Mouse (Mus musculus): Measurements from ENCODE around the gene Zfp960. TPM values are rescaled to one million over a fixed set of nuclear protein-coding genes. Genes with fewer than 3 reads are reported as not detected.
A peak's percentile ranks its signal among the peaks of the same experiment; 100 is the strongest.
"Not testable (repeated sequence)": the region's sequence is repeated elsewhere in the genome, so short reads cannot be mapped to it uniquely, and the experiment has no call there.

Zfp960 gene
- 1 to 10 TPM; 7.7 to 8.6 TPM for total RNA-seq (2021)

DNA sequence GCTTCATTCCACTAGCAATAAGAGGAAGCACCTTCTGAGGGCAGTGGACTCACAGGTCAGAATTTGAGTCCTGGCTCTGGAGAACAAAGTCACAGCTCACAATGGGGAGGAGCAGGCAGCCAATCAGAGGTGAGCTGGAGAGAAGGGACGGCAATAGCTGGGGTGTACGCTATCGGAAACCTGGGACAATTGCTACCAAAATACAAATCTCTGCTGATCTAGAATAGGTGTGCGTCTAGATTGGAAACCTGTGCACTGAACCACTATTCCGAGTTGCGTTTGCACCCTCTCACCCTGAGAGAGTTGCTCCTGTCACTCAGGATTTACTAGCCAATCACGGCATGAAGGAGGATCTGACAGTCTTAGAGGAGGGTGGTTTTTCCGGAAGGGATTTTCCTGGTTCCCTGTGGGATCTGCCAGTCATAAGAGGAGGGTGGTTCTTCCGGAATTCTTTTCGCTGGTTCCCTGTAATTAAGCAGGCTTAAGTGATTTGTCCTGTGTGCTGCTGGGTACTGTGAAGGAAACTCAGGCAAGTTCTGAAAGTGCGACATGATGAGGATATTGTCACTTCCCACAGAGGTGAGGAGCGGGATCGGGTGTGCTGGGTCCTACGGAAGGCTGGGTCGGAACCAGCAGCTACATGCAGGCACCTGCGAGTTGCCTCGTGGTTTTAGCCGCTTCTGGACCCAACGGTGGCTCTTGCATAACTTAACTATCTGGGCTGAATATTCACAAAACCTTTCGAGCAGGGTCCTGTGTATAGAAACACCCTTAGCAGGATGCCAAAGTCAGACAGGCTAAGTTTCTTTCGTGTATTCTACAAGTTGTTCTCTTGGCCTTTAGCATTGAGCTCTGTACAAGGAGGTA, at the start of gene Zfp960:
Gene Zfp960 (plus strand): TSS at position 486 of the 867 bp plus-strand sequence.
- intact Hi-C loops (cut with DNase I): loop anchor here (2.0 to 10.0 kb wide), 3 partner anchors 133 to 541 kb away; no protein-coding TSS in a partner anchor
- DNase-seq: peak; percentile 83 to 88

GRCm38 (mm10) chr17:17018071-17018470, 45.8 kb upstream of the Zfp960 start:
- intact Hi-C loops (cut with DNase I); DNase-seq: not testable (repeated sequence)

GRCm38 (mm10) chr17:17059566-17059965, 4.3 kb upstream of the Zfp960 start:
- intact Hi-C loops (cut with DNase I); DNase-seq: not testable (repeated sequence)

DNA sequence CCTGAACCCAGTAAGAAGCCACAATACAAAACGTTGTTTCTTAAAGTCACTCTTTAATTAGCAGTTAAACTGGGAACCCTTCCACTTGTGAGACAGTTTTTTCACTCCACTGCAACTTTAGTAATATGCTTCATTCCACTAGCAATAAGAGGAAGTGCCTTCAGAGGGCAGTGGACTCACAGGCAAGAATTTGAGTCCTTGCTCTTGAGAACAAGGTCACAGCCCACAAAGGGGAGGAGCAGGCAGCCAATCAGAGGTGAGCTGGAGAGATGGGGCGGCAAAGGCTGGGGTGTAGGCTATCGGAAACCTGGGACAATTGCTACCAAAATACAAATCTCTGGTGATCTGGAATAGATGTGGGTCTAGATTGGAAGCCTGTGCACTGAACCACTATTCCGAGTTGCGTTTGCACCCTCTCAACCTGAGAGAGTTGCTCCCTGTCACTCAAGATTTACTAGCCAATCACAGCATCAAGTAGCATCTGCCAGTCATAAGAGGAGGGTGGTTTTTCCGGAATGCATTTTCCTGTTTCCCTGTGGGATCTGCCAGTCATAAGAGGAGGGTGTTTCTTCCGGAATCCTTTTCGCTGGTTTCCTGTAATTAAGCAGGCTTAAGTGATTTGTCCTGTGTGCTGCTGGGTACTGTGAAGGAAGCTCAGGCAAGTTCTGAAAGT, 57.1 kb downstream of the Zfp960 start, which contains the start of gene Zfp97:
Gene Zfp97 (plus strand): TSS at position 586 of the 673 bp plus-strand sequence.
- intact Hi-C loops (cut with DNase I); DNase-seq: not testable (repeated sequence)

Other genes starting within 250 kb of the Zfp960 start
- gene Zfp97, start 57.3 kb downstream of the Zfp960 start, total RNA-seq (2021): 1 to 10 TPM; 6.7 to 9.4 TPM